Mouse (Mus musculus): ENCODE measurements around the gene Gmpr2.

Gene Gmpr2

GRCm38 (mm10) chr14:55671833-55672740 is at the start of gene Gmpr2, which contains the start of gene Nedd8:
Gmpr2 (plus strand) TSS chr14:55671941.
Nedd8 (minus strand) TSS chr14:55672124.
- peak; percentile 94 for DNase-seq

GRCm38 (mm10) chr14:55628077-55628827 is 43.5 kb upstream of the Gmpr2 start:
- DNase-seq, result no peak

- DNase-seq, result peak; percentile 36
Observed at GRCm38 (mm10) chr14:55629312-55629711, 42.4 kb upstream of the Gmpr2 start.

GRCm38 (mm10) chr14:55634874-55635522 is 36.7 kb upstream of the Gmpr2 start:
- DNase-seq, result peak; percentile 70

- DNase-seq, result peak; percentile 77
Observed at GRCm38 (mm10) chr14:55635523-55636007, 36.2 kb upstream of the Gmpr2 start, which contains the start of gene Ipo4. Ipo4 (minus strand) TSS chr14:55635957.

GRCm38 (mm10) chr14:55637795-55638194 is 33.9 kb upstream of the Gmpr2 start, which contains the start of gene Gm49378:
Gm49378 (minus strand) TSS chr14:55637895.
- DNase-seq, result no peak

- DNase-seq, result no peak
Observed at GRCm38 (mm10) chr14:55640816-55641215, 30.9 kb upstream of the Gmpr2 start.

GRCm38 (mm10) chr14:55641291-55641690 is 30.4 kb upstream of the Gmpr2 start:
- DNase-seq, result no peak

- DNase-seq, result no peak
Observed at GRCm38 (mm10) chr14:55642679-55643059, 29.1 kb upstream of the Gmpr2 start.

- DNase-seq, result peak; percentile 85
Observed at GRCm38 (mm10) chr14:55643060-55643907, 28.5 kb upstream of the Gmpr2 start, which contains the start of gene Tm9sf1. Tm9sf1 (minus strand) TSS chr14:55643806.

- no peak for DNase-seq
Observed at GRCm38 (mm10) chr14:55644261-55644888, 27.4 kb upstream of the Gmpr2 start.

- no peak for DNase-seq
Observed at GRCm38 (mm10) chr14:55649884-55650283, 21.9 kb upstream of the Gmpr2 start, which contains the start of gene Tssk4. Tssk4 (plus strand) TSS chr14:55650184.

GRCm38 (mm10) chr14:55651528-55651927 is 20.2 kb upstream of the Gmpr2 start:
- DNase-seq, result no peak

GRCm38 (mm10) chr14:55656935-55657334 is 14.8 kb upstream of the Gmpr2 start:
- no peak for DNase-seq

GRCm38 (mm10) chr14:55658011-55658410 is 13.7 kb upstream of the Gmpr2 start:
- DNase-seq, result no peak

- peak; percentile 67 for DNase-seq
Observed at GRCm38 (mm10) chr14:55659960-55660573, 11.7 kb upstream of the Gmpr2 start, which contains the start of gene Mdp1. Mdp1 (minus strand) TSS chr14:55660508.

GRCm38 (mm10) chr14:55660636-55661035 is 11.1 kb upstream of the Gmpr2 start:
- DNase-seq, result no peak

- DNase-seq, result no peak
Observed at GRCm38 (mm10) chr14:55671486-55671832, 282 bp upstream of the Gmpr2 start.

- peak; percentile 63 for DNase-seq
Observed at GRCm38 (mm10) chr14:55672741-55673060, 960 bp downstream of the Gmpr2 start.

- no peak for DNase-seq
Observed at GRCm38 (mm10) chr14:55677615-55678014, 5.9 kb downstream of the Gmpr2 start.
